Mouse (Mus musculus) liver, embryonic 14.5 days (tissue): ENCODE data around the gene Nupr1l. TPM values are rescaled to one million over a fixed set of nuclear protein-coding genes. Genes with fewer than 3 reads are reported as not detected.
A peak's percentile ranks its signal among the peaks of the same experiment; 100 is the strongest.

Source experiments
- ATAC-seq: fragments of 200-750 bp; cut with Nextera tagmentation; 2 replicates; pipeline ENCODE4 v1.8.0; 2017; ENCODE audit warnings: moderate number of reproducible peaks, mild to moderate bottlenecking, moderate library complexity; ENCODE audit not compliant: insufficient read depth
- DNase-seq, 3 experiments: peaks; one replicate each; pipeline ENCODE4 v3.0.0-alpha.2; 2012 to 2013; ENCODE audit warnings: low read depth in 3 of 3, low spot score in 3 of 3
- H3K27ac ChIP-seq: fragments of 300-500 bp; sonication (generic); 2 replicates; pipeline ENCODE4 v1.5.1; 2014; ENCODE audit warnings: moderate library complexity, mild to moderate bottlenecking, control low read depth, inconsistent platforms
- H3K27me3 ChIP-seq: fragments of 300-500 bp; sonication (generic); 2 replicates; pipeline ENCODE4 v1.6.1; 2014; ENCODE audit warnings: mild to moderate bottlenecking, low read length, moderate library complexity; ENCODE audit not compliant: control insufficient read depth, insufficient read depth
- H3K36me3 ChIP-seq: fragments of 300-500 bp; sonication (generic); replicated peaks from 2 replicates; pipeline ENCODE4 v1.6.1; 2014; ENCODE audit warnings: low read depth; ENCODE audit not compliant: control insufficient read depth, insufficient read depth
- H3K4me1 ChIP-seq, 2 experiments: fragments of 200-500 bp in 1 of 2; fragments of 300-500 bp in 1 of 2; sonication (generic) in 1 of 2; replicated peaks; 2 replicates each; pipeline ENCODE4 v1.6.1; 2012 to 2014; ENCODE audit warnings: antibody characterized with exemption in 1 of 2, inconsistent platforms in 1 of 2, low read length in 1 of 2; ENCODE audit not compliant: control insufficient read depth in 2 of 2, insufficient read depth in 2 of 2
- H3K4me2 ChIP-seq: fragments of 300-500 bp; sonication (generic); 2 replicates; pipeline ENCODE4 v1.6.1; 2014; ENCODE audit warnings: low read depth, mild to moderate bottlenecking, control low read depth, moderate library complexity
- H3K4me3 ChIP-seq, 2 experiments: fragments of 200-500 bp in 1 of 2; fragments of 300-500 bp in 1 of 2; sonication (generic) in 1 of 2; 2 replicates each; pipeline ENCODE4 v1.5.1; 2012 to 2014; ENCODE audit warnings: low read depth in 2 of 2, low read length in 2 of 2, mild to moderate bottlenecking in 2 of 2, control low read depth in 1 of 2, inconsistent platforms in 1 of 2, moderate library complexity in 1 of 2; ENCODE audit not compliant: insufficient read depth in 1 of 2
- H3K9ac ChIP-seq: fragments of 300-500 bp; sonication (generic); replicated peaks from 2 replicates; pipeline ENCODE4 v1.6.1; 2014; ENCODE audit warnings: mild to moderate bottlenecking, control low read depth, moderate library complexity
- H3K9me3 ChIP-seq: fragments of 300-500 bp; sonication (generic); 2 replicates; pipeline ENCODE4 v1.6.1; 2016; ENCODE audit warnings: low read length, mixed read lengths; ENCODE audit not compliant: control insufficient read depth
- CTCF ChIP-seq: IDR thresholded peaks from 2 replicates; pipeline ENCODE4 v1.5.1; 2016; ENCODE audit warnings: antibody characterized with exemption, low read depth, control low read depth
- EP300 ChIP-seq: IDR thresholded peaks from 2 replicates; pipeline ENCODE4 v1.6.1; 2016; ENCODE audit warnings: antibody characterized with exemption, low read depth
- WGBS: fragments of 180-500 bp; shearing (Covaris S2); extraction: QIAGEN DNeasy Blood & Tissue Kit; methylation state at CpG from one replicate; pipeline ENCODE4 v1.1.7; 2014; ENCODE audit not compliant: insufficient replicate concordance; 5-methylcytosine and 5-hydroxymethylcytosine counted together
- polyA plus RNA-seq, 2 experiments: library from polyadenylated mRNA; depleted of rRNA in 1 of 2; stranded (reverse) in 1 of 2; unstranded in 1 of 2; fragments of >200 nt; fragmentation: Nextera tagmentation in 1 of 2; extraction: Ambion mirVana in 1 of 2; gene quantifications; 2 replicates each; pipeline versions ENCODE4 v1.2.1 to v1.2.3; 2012 to 2014

Nupr1l gene
- polyA plus RNA-seq, 2 experiments = 0.26 to 0.72 TPM

DNA sequence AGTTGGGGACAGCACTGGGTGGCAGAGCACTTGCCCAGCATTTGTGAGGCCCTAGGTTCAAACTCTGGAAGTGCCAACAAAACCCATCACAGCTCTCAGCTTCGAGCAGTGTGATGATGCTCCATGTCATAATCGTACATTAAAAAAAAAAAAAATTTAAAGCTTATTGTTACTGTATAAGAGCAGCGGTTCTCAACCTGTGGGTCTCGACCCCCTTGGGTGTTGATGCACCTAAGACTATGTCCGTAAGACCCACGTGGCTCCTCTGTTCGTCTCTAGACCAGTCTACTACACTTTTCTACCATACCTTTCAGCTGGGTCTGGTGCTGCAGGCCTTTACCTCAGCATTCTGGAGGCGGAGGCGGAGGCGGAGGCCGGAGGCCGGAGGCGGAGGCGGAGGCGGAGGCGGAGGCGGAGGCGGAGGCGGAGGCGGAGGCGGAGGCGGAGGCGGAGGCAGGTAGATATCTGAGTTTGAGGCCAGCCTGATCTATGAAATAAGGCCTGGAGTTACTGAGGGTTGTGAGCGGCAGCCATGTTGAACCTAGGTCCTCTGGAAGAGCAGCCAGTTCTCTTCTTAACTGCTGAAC lies 9.8 kb downstream of the Nupr1l start:
- no peak overlapping the region for H3K9ac ChIP-seq
- DNase-seq (peak in 1 of 3 experiments; percentile 37), ATAC-seq (peak; percentile 56; the same call in 1 of the 2 replicates)
- no peaks in the 10 kb centered on the region for H3K36me3 ChIP-seq
- H3K4me1 ChIP-seq = peaks cover 0 to 4% of the 10 kb centered on the region in 2 experiments; a peak in 1 of 4 replicates
- H3K4me2 ChIP-seq = no peak overlapping the region
- TF ChIP-seq EP300 = no peak
- TF ChIP-seq CTCF = no peak
- H3K27ac ChIP-seq = no peak overlapping the region
- no peaks in the 10 kb centered on the region for H3K27me3 ChIP-seq
- H3K9me3 ChIP-seq = no peaks in the 10 kb centered on the region
- no peak overlapping the region for H3K4me3 ChIP-seq
- WGBS = 80% methylated on average over 24 of the region's 24 CpGs

DNA sequence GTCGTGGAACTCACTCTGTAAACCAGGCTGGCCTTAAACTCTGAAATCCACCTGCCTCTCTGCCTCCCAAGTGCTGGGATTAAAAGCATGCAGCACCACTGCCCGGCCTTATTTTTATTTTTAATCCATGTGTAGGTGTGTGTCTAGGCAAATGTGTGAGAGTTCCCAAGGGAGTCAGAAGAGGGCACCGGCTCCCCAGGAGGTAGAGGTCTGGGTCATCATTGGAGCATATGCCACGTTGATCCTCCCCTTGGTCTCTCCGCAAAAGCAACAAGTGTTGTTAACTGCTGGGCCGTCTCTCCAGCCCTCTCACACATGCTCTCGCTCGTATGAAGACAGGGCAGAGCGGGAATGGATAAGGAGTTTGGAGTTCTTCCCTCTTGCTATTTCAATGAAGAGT lies 10.4 kb downstream of the Nupr1l start:
- no peaks in the 10 kb centered on the region for H3K27me3 ChIP-seq

DNA sequence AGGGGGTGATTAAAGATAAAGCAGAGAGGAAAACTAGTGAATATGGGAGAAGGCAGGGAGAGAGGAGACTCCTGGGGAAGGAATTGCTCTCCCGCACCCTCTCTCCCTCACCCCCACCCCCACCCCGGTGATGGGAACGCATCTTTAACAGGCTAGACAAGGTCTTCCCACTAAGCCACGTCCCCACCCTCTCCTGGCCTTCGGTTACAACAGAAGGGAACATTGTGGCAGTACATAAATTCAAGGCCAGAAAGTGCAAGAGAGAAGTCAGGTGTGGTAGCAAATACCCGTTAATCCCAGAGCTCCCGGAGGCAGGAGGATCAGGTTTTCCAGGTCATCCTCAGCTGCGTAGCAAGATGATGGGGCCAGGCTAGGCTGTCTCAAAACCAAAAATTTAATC lies 11.0 kb downstream of the Nupr1l start:
- 71% methylated on average over 8 of the region's 8 CpGs for WGBS
- DNase-seq = no peak

More for the DNA sequence above, 10.4 kb downstream of the Nupr1l start:
- Histone ChIP-seq H3K4me2 (no peak overlapping the region), H3K36me3 (no peaks in the 10 kb centered on the region), H3K4me3 (no peak overlapping the region), H3K9me3 (no peaks in the 10 kb centered on the region), H3K9ac (no peak overlapping the region), H3K27ac (no peak overlapping the region), H3K4me1 (peaks cover 0 to 4% of the 10 kb centered on the region in 2 experiments; a peak in 1 of 4 replicates)
- DNase-seq (no peak), ATAC-seq (peak; percentile 30; the same call in 1 of the 2 replicates)
- 71% methylated on average over 9 of the region's 9 CpGs for WGBS
- TF ChIP-seq EP300 (no peak), CTCF (no peak)

DNA sequence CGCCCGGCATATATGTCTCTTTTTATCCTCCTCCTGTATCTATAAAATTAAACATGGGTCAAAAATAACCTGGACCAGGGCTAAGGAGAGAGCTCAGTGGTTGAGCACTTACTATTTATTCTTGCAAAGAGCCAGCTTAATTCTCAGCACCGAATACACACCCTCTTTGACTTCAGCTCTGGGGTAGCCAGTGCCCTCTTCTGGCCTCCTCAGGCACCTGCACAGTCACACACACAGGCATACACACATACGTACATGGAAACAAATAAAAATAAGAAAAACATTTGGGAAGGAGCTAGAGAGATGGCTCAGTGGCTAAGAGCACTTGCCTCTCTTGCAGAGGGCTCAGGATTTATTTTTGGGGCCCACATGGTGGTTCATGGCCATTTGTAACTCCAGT lies 13.6 kb downstream of the Nupr1l start:
- no peak overlapping the region for H3K27ac ChIP-seq
- DNase-seq (no peak), ATAC-seq (no peak)
- H3K4me1 ChIP-seq = peaks cover 0 to 4% of the 10 kb centered on the region in 2 experiments; a peak in 1 of 4 replicates
- peak; percentile 23; the same call in 1 of the 2 replicates for TF ChIP-seq CTCF
- TF ChIP-seq EP300 = no peak
- H3K9ac ChIP-seq = no peak overlapping the region
- WGBS = 90% methylated on average over 4 of the region's 4 CpGs
- no peaks in the 10 kb centered on the region for H3K9me3 ChIP-seq
- no peaks in the 10 kb centered on the region for H3K36me3 ChIP-seq
- no peaks in the 10 kb centered on the region for H3K27me3 ChIP-seq
- H3K4me3 ChIP-seq = no peak overlapping the region
- H3K4me2 ChIP-seq = no peak overlapping the region

More for the DNA sequence above, 11.0 kb downstream of the Nupr1l start:
- TF ChIP-seq EP300 (no peak), CTCF (no peak)
- H3K27ac ChIP-seq = no peak overlapping the region
- no peak overlapping the region for H3K4me2 ChIP-seq
- H3K9me3 ChIP-seq = no peaks in the 10 kb centered on the region
- H3K4me3 ChIP-seq = no peak overlapping the region
- H3K4me1 ChIP-seq = peaks cover 0 to 4% of the 10 kb centered on the region in 2 experiments; a peak in 1 of 4 replicates
- no peaks in the 10 kb centered on the region for H3K27me3 ChIP-seq
- no peak overlapping the region for H3K9ac ChIP-seq
- H3K36me3 ChIP-seq = no peaks in the 10 kb centered on the region
- no peak for ATAC-seq

DNA sequence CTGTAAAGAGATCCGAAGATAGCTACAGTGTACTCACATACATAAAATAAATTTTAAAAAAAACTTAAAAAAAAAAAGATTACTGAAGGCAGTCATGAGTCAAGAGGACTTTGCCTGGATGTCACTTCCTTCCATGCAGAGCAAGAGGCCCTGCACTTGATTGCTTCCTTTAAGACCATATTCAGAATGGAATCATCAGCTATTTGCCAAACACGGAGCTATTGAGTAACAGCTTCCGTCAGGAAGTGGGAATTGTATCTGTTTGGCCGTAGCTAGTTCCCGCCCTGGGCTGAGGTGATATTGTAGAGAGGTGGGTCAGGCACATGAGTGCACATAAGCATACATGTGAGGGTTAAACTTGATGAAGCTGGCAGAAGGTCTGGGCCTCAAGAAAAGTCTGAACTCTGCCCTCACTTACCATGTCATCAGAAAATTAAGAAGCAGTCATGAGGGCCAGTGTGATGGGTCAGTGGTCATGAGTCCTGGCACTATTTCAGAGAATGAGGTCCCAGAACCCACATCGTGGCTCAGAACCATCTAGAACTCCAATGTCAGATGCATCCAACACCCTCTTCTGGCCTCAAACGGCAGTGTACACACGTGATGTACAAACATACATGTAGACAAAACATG lies 16.6 kb downstream of the Nupr1l start:
- H3K4me1 ChIP-seq = peaks cover 0 to under 1% of the 10 kb centered on the region in 2 experiments; a peak in 2 of 4 replicates
- TF ChIP-seq EP300 = no peak
- no peak for TF ChIP-seq CTCF
- ATAC-seq = no peak
- H3K9ac ChIP-seq = no peak overlapping the region
- DNase-seq = no peak
- no peaks in the 10 kb centered on the region for H3K36me3 ChIP-seq
- no peak overlapping the region for H3K4me3 ChIP-seq
- 59% methylated on average over 8 of the region's 8 CpGs for WGBS
- no peaks in the 10 kb centered on the region for H3K9me3 ChIP-seq
- H3K27ac ChIP-seq = no peak overlapping the region
- no peaks in the 10 kb centered on the region for H3K27me3 ChIP-seq
- H3K4me2 ChIP-seq = no peak overlapping the region
